Mouse (Mus musculus): ENCODE results near the gene Map6.

DNA sequence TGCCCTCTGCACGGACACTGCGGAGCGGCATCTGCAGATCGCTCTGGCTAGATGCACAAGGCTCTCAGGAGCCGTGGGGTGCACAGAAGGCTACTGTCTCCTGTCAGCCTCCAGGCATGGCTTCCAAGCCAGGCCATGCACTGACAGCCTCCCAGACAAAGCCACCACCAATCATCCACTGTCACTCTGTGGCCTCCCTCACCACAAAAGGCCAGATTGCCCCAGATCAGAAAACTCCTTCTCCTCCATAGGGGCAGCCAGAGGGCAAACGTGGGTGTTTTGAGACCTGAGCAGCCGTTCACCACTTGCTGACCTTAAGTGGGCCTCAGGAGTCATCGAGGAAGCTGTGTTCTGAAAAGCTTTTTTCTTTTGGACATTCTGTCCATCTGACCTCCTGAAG, 111.6 kb downstream of the Map6 start:
- TF ChIP-seq CTCF (IDR thresholded peaks at IDR 0.05; ENCODE audit: control insufficient read depth, insufficient read depth, insufficient replicate concordance, low read depth, low read length): no peak
- no peak for TF ChIP-seq POLR2A (IDR thresholded peaks at IDR 0.05; ENCODE audit: control insufficient read depth, low read depth, low read length)

Data from testis, adult 2 months (tissue).